Mouse (Mus musculus) embryonic facial prominence, embryonic 12.5 days (tissue): ENCODE measurements around the gene Dvl2. TPM values are rescaled to one million over a fixed set of nuclear protein-coding genes. Genes with fewer than 3 reads are reported as not detected.

ENCODE experiments used
- ATAC-seq: fragments of 200-750 bp; cut with Nextera tagmentation; 2 replicates; pipeline ENCODE4 v1.8.0; 2017; ENCODE audit not compliant: insufficient number of reproducible peaks, insufficient read depth, low FRiP score, low TSS enrichment
- H3K27ac ChIP-seq: fragments of 300-500 bp; sonication (generic); 2 replicates; pipeline ENCODE4 v1.5.1; 2016; ENCODE audit warnings: mild to moderate bottlenecking
- H3K27me3 ChIP-seq: fragments of 300-500 bp; sonication (generic); 2 replicates; pipeline ENCODE4 v1.6.1; 2016; ENCODE audit warnings: mild to moderate bottlenecking, moderate library complexity
- H3K36me3 ChIP-seq: fragments of 300-500 bp; sonication (generic); 2 replicates; pipeline ENCODE4 v1.6.1; 2016; ENCODE audit warnings: mild to moderate bottlenecking
- H3K4me1 ChIP-seq: fragments of 300-500 bp; sonication (generic); 2 replicates; pipeline ENCODE4 v1.6.1; 2016
- H3K4me2 ChIP-seq: fragments of 300-500 bp; sonication (generic); replicated peaks from 2 replicates; pipeline ENCODE4 v1.6.1; 2016; ENCODE audit warnings: mild to moderate bottlenecking, moderate library complexity
- H3K4me3 ChIP-seq: fragments of 300-500 bp; sonication (generic); 2 replicates; pipeline ENCODE4 v1.5.1; 2016; ENCODE audit warnings: mild to moderate bottlenecking
- H3K9ac ChIP-seq: fragments of 300-500 bp; sonication (generic); 2 replicates; pipeline ENCODE4 v1.6.1; 2016; ENCODE audit warnings: mild to moderate bottlenecking, moderate library complexity
- H3K9me3 ChIP-seq: fragments of 300-500 bp; sonication (generic); 2 replicates; pipeline ENCODE4 v1.6.1; 2016; ENCODE audit warnings: mild to moderate bottlenecking, moderate library complexity
- WGBS: fragments of 180-500 bp; shearing (Covaris S2); methylation state at CpG from one replicate; pipeline ENCODE4 v1.1.7; 2016; 5-methylcytosine and 5-hydroxymethylcytosine counted together
- microRNA counts: library from miRNA; unstranded; fragments of <30 nt; microRNA quantifications from one replicate; lab custom pipeline; 2017
- microRNA-seq: library from miRNA; unstranded; fragments of <30 nt; microRNA quantifications from one replicate; pipeline ENCODE4, GENCODE M21; 2017
- polyA plus RNA-seq: library from polyadenylated mRNA; unstranded; fragments of >200 nt; fragmentation: Nextera tagmentation; extraction: Ambion mirVana; gene quantifications from 2 replicates; pipeline ENCODE4 v1.2.1, GENCODE M21; 2016

Dvl2 gene
- polyA plus RNA-seq, 1 experiment from 2014 or later = 67.2 TPM

GRCm38 (mm10) chr11:70055618-70056214 is 55.3 kb downstream of the Dvl2 start:
- Histone ChIP-seq H3K9ac (0 out of 2 replicates have a peak overlapping the region, but pooled peaks have one; percentile 36), H3K27ac (no peak overlapping the region), H3K4me2 (peak overlapping the region; percentile 26; the same call in 1 of the 2 replicates), H3K36me3 (no peaks in the 10 kb centered on the region), H3K9me3 (no peaks in the 10 kb centered on the region), H3K4me3 (no peak overlapping the region), H3K4me1 (peaks cover 6% of the 10 kb centered on the region; the same call in 1 of the 2 replicates), H3K27me3 (peaks cover 4% of the 10 kb centered on the region; the same call in 1 of the 2 replicates)
- ATAC-seq = peak; percentile 48; the same call in 1 of the 2 replicates
- 28% methylated on average over 18 of the region's 18 CpGs for WGBS

- Histone ChIP-seq H3K36me3 (no peaks in the 10 kb centered on the region), H3K9ac (no peak overlapping the region), H3K27ac (no peak overlapping the region), H3K27me3 (peaks cover 4% of the 10 kb centered on the region; the same call in 1 of the 2 replicates), H3K4me3 (no peak overlapping the region), H3K4me1 (peaks cover 6% of the 10 kb centered on the region; the same call in 1 of the 2 replicates), H3K9me3 (no peaks in the 10 kb centered on the region), H3K4me2 (no peak overlapping the region)
- ATAC-seq = no peak
- WGBS = 77% methylated on average over 9 of the region's 9 CpGs
Observed at GRCm38 (mm10) chr11:70057805-70058204, 57.4 kb downstream of the Dvl2 start.

GRCm38 (mm10) chr11:70059930-70060329 is 59.5 kb downstream of the Dvl2 start:
- Histone ChIP-seq H3K9ac (no peak overlapping the region), H3K27ac (no peak overlapping the region), H3K9me3 (no peaks in the 10 kb centered on the region), H3K4me3 (no peak overlapping the region), H3K27me3 (peaks cover 3% of the 10 kb centered on the region; the same call in 1 of the 2 replicates), H3K4me2 (no peak overlapping the region), H3K4me1 (peaks cover 6% of the 10 kb centered on the region; the same call in 1 of the 2 replicates), H3K36me3 (no peaks in the 10 kb centered on the region)
- ATAC-seq = no peak
- WGBS = 54% methylated on average over 6 of the region's 6 CpGs

MicroRNAs encoded within 50 kb of the gene (microRNA counts, 519-probe panel; counts per million panel counts)
- microRNA mmu-miR-324-3p (lab: Ali Mortazavi, UCI) = 460 counts per million, percentile 65 among the panel's probes with 10 or more counts
- 3,757 counts per million, percentile 75 among the panel's probes with 10 or more counts for microRNA mmu-miR-324-5p (lab: Ali Mortazavi, UCI)

Small RNAs within 50 kb of the gene (microRNA-seq; reads per million reads assigned to microRNA genes)
- gene Gm44349 (not detected), gene Mir324 (4,079 reads per million, percentile 88 among the genes with 10 or more reads in this experiment)

Other genes starting within 250 kb of the Dvl2 start
- 27.9 and 32.7 TPM in 2 replicates for gene Polr2a, start 242.0 kb upstream of the Dvl2 start, polyA plus RNA-seq
- not detected in 2 replicates for gene Slc35g3, start 238.6 kb upstream of the Dvl2 start, polyA plus RNA-seq
- gene Zbtb4, start 234.7 kb upstream of the Dvl2 start, polyA plus RNA-seq = 2.1 and 2.4 TPM in 2 replicates
- gene Chrnb1, start 204.7 kb upstream of the Dvl2 start, polyA plus RNA-seq = 11.1 and 11.9 TPM in 2 replicates
- gene Fgf11, start 198.7 kb upstream of the Dvl2 start, polyA plus RNA-seq = 1.7 and 2.2 TPM in 2 replicates
- 2.9 and 3.0 TPM in 2 replicates for gene Tmem102, start 195.0 kb upstream of the Dvl2 start, polyA plus RNA-seq
- gene Gm39566, start 185.3 kb upstream of the Dvl2 start, polyA plus RNA-seq = not detected in 2 replicates
- gene Spem2, start 182.1 kb upstream of the Dvl2 start, polyA plus RNA-seq = not detected in 2 replicates
- 0.29 and 0.58 TPM in 2 replicates for gene Spem1, start 178.4 kb upstream of the Dvl2 start, polyA plus RNA-seq
- 13.0 and 13.1 TPM in 2 replicates for gene Nlgn2, start 162.8 kb upstream of the Dvl2 start, polyA plus RNA-seq
- 351 and 399 TPM in 2 replicates for gene Tmem256, start 162.1 kb upstream of the Dvl2 start, polyA plus RNA-seq
- gene Plscr3, start 154.2 kb upstream of the Dvl2 start, polyA plus RNA-seq = 122 and 127 TPM in 2 replicates
- gene Tnk1, start 141.9 kb upstream of the Dvl2 start, polyA plus RNA-seq = 2.4 and 2.5 TPM in 2 replicates
- not detected in 2 replicates for gene Tmem95, start 122.6 kb upstream of the Dvl2 start, polyA plus RNA-seq
- gene Kctd11, start 119.2 kb upstream of the Dvl2 start, polyA plus RNA-seq = 2.9 and 3.0 TPM in 2 replicates
- gene Acap1, start 105.1 kb upstream of the Dvl2 start, polyA plus RNA-seq = 0.83 and 1.3 TPM in 2 replicates
- gene 2810408A11Rik, start 99.6 kb upstream of the Dvl2 start, polyA plus RNA-seq = 21.4 and 23.6 TPM in 2 replicates
- gene Neurl4, start 99.5 kb upstream of the Dvl2 start, polyA plus RNA-seq = 14.2 and 15.9 TPM in 2 replicates
- 84.8 and 92.0 TPM in 2 replicates for gene Gps2, start 86.7 kb upstream of the Dvl2 start, polyA plus RNA-seq
- 1,661 and 1,669 TPM in 2 replicates for gene Eif5a, start 78.6 kb upstream of the Dvl2 start, polyA plus RNA-seq
- gene Ybx2, start 64.8 kb upstream of the Dvl2 start, polyA plus RNA-seq = 10.7 and 11.4 TPM in 2 replicates
- gene Slc2a4, start 52.4 kb upstream of the Dvl2 start, polyA plus RNA-seq = 34.2 and 36.1 TPM in 2 replicates
- 29.6 and 32.2 TPM in 2 replicates for gene Cldn7, start 35.8 kb upstream of the Dvl2 start, polyA plus RNA-seq
- 32.4 and 32.8 TPM in 2 replicates for gene Ctdnep1, start 19.4 kb upstream of the Dvl2 start, polyA plus RNA-seq
- gene Elp5, start 18.1 kb upstream of the Dvl2 start, polyA plus RNA-seq = 123 and 130 TPM in 2 replicates
- 463 and 471 TPM in 2 replicates for gene Gabarap, start 9.5 kb upstream of the Dvl2 start, polyA plus RNA-seq
- gene Phf23, start 4.8 kb upstream of the Dvl2 start, polyA plus RNA-seq = 95.1 and 99.1 TPM in 2 replicates
- 66.8 and 70.4 TPM in 2 replicates for gene Acadvl, start 14.8 kb downstream of the Dvl2 start, polyA plus RNA-seq
- gene Dlg4, start 16.3 kb downstream of the Dvl2 start, polyA plus RNA-seq = 12.6 and 14.9 TPM in 2 replicates
- 0.51 and 0.83 TPM in 2 replicates for gene Asgr1, start 53.5 kb downstream of the Dvl2 start, polyA plus RNA-seq
- not detected in 2 replicates for gene Asgr2, start 92.0 kb downstream of the Dvl2 start, polyA plus RNA-seq
- 0.41 TPM in 1 of 2 replicates, not detected in the other for gene Mgl2, start 129.7 kb downstream of the Dvl2 start, polyA plus RNA-seq
- 0.29 TPM in 1 of 2 replicates, not detected in the other for gene Clec10a, start 155.6 kb downstream of the Dvl2 start, polyA plus RNA-seq
- 1.5 and 2.0 TPM in 2 replicates for gene Slc16a11, start 212.2 kb downstream of the Dvl2 start, polyA plus RNA-seq
- 12.8 and 13.3 TPM in 2 replicates for gene Slc16a13, start 220.5 kb downstream of the Dvl2 start, polyA plus RNA-seq
- gene Bcl6b, start 229.2 kb downstream of the Dvl2 start, polyA plus RNA-seq = 10.7 and 10.8 TPM in 2 replicates
- 193 and 202 TPM in 2 replicates for gene 0610010K14Rik, start 237.3 kb downstream of the Dvl2 start, polyA plus RNA-seq
- 9.9 and 13.2 TPM in 2 replicates for gene Gm21988, start 239.2 kb downstream of the Dvl2 start, polyA plus RNA-seq
- gene Rnasek, start 239.2 kb downstream of the Dvl2 start, polyA plus RNA-seq = 136 and 148 TPM in 2 replicates